Mouse (Mus musculus): ENCODE data around the gene Alg14. TPM values are rescaled to one million over a fixed set of nuclear protein-coding genes. Genes with fewer than 3 reads are reported as not detected.

Gene Alg14
- total RNA-seq, 4 experiments from 2014 or later, result 11.7 to 16.2 (median 14.8) TPM

DNA sequence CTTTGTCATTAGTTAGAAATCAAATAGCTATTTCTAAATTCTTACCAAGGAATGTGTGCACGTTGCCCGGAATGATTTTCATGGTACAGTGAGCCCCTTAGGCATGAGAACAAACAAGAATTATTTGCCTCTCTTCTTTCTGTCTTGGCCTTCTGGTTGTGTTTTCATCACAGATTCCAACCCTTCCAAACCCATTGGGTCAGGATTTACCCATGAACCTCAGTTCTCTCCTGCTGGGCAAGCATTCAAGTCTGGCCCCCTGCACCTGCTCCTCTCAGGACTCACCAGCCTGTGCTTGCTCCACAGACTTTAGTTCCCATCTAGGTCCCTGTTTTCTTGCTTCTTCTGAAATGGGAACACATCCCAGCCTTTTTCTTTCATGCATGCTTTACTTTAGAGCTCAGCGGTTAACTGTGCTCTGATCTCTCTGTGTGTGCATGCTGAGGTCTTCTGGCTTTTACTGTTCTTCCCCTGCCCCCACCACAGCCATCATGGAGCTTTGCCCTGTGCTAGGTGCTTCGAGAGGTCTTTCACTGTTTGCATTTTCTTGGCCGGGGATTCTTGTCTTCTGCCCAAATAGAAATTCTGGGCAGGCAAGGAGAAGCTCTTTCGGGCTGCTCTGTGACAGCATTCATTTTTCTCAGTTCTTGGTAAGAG lies 44.8 kb downstream of the Alg14 start:
- DNase-seq (ENCODE audit: low spot score in 2 of 2), result no peak

DNA sequence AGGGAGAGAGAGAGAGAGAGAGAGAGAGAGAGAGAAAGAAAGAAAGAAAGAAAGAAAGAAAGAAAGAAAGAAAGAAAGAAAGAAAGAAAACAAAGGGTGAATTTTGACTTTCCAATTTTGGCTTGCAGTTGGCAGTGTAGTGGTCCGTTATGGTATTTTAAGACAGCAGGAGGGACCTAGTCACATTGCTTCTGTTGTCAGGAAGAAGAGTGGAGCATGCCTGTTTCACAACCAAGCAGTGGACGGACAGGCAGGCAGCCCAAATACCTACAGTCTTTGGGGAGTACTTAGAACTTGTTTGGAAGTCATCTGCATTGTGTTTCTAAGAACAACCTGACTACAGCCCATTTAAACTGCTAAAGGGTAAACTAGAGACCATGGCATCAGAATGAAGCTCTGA lies 47.1 kb downstream of the Alg14 start:
- DNase-seq (ENCODE audit: low spot score in 2 of 2), result no peak

GRCm38 (mm10) chr3:121340321-121340761 lies 48.8 kb downstream of the Alg14 start:
- no peak for DNase-seq (ENCODE audit: low spot score in 2 of 2)

DNA sequence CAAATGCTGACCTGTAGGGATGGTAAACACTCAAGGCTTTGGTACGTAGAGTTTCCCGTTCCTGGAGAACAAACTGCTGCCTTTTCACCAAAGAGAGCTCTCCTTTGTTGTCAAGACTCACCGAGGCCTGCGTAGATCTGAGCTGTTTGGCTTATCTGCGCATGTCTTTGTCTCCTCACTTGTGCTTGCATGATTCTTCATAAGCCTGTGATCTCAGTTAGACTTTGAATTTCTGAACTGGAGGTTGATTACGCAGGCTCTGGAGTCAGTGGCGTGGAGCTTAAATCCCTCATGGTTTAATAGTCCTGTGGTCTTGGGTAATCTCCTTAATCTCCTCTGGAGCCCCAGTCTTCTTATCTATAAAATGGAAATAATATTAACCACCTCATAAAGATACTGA lies 51.7 kb downstream of the Alg14 start:
- no peak for DNase-seq (ENCODE audit: low spot score in 2 of 2)

- DNase-seq (ENCODE audit: low spot score in 2 of 2), result no peak
Measured at GRCm38 (mm10) chr3:121344056-121344945, 52.7 kb downstream of the Alg14 start.

GRCm38 (mm10) chr3:121344951-121345642 lies 53.5 kb downstream of the Alg14 start:
- DNase-seq (ENCODE audit: low spot score in 2 of 2), result no peak

GRCm38 (mm10) chr3:121345643-121346000 lies 54.0 kb downstream of the Alg14 start:
- no peak for DNase-seq (ENCODE audit: low spot score in 2 of 2)

GRCm38 (mm10) chr3:121346507-121347267 lies 55.1 kb downstream of the Alg14 start:
- no peak for DNase-seq (ENCODE audit: low spot score in 2 of 2)

DNA sequence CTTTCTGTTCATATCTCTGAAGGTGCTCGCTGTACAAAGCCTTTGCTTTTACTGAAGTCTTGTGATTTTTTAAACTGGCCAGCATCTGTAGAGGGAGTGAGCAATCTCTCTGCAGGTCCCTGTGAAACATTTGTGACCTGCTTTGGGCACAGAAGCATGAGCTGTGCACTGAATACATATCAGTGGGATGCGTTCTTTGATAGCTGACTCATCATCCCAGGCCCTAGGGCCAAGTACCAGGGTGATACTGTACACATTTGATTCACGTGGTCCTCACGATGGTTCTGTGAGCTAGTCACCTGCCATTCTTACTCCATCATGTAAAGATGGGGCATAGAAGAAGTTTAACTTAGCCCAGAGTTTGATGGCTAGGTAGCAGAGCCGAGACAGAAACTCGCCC lies 57.2 kb downstream of the Alg14 start:
- DNase-seq (ENCODE audit: low spot score in 2 of 2), result no peak

- no peak for DNase-seq (ENCODE audit: low spot score in 2 of 2)
Measured at GRCm38 (mm10) chr3:121349334-121350169, 58.0 kb downstream of the Alg14 start.

- no peak for DNase-seq (ENCODE audit: low spot score in 2 of 2)
Measured at GRCm38 (mm10) chr3:121351257-121351656, 59.7 kb downstream of the Alg14 start.

DNA sequence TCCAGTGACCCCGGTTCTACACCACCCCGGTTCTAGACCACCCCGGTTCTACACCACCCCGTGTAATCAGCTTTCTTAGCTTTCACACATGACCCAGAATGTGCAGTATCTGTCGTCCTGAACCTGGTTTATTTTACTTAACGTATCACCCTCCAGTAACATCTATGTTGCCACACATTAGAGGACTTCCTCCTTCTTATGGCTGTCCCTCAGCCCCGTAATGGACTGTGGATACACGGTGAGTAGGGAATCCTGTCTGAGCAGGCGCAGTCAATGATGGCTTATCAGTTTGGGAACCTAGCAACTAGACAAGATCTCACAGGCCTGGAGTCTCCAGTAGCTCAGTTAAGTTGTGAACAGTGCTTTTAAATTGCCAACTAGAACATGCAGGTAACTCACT lies 62.7 kb downstream of the Alg14 start:
- no peak for DNase-seq (ENCODE audit: low spot score in 2 of 2)

- DNase-seq (ENCODE audit: low spot score in 2 of 2), result no peak
Measured at GRCm38 (mm10) chr3:121354861-121355470, 63.4 kb downstream of the Alg14 start.

- DNase-seq (ENCODE audit: low spot score in 2 of 2), result no peak
Measured at GRCm38 (mm10) chr3:121355569-121355968, 64.0 kb downstream of the Alg14 start.

DNA sequence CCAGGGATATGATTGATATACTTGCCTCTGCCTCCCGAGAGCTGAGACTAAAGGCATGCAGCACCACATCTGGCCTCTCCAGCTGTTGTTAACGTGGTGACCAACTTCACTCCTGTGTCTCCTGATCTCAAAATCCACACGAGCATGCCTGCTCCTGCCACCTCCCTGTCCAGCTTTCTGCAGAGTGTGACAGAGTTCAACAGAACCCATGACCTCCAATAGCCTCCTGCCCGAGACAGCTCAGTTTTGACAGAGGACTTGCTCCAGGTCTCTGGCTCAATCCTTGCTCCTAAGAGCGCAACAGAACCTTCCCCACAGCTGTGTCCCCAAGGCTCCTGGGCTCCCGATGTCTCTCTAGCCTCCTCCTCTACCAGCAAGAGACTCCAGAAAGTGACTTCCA lies 64.5 kb downstream of the Alg14 start:
- no peak for DNase-seq (ENCODE audit: low spot score in 2 of 2)

GRCm38 (mm10) chr3:121357030-121357429 lies 65.5 kb downstream of the Alg14 start:
- no peak for DNase-seq (ENCODE audit: low spot score in 2 of 2)

DNA sequence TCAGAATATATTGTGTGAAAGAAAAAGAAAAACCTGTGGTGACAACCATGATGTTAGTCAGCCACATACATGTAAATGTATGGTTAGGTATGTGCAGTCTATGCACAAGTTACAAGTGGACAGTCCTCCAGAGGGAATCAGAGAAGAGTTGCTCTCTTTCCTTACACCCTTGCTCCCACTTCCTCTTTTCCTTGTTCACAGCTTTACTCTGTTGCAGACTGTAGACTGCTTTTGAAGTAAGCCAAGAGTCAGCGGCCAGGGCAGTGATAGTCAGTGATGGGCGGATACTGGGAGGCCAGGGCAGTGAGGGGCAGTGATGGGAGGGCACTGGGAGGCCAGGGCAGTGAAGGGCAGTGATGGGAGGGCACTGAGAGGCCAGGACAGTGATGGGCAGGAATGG lies 66.7 kb downstream of the Alg14 start:
- no peak for DNase-seq (ENCODE audit: low spot score in 2 of 2)

DNA sequence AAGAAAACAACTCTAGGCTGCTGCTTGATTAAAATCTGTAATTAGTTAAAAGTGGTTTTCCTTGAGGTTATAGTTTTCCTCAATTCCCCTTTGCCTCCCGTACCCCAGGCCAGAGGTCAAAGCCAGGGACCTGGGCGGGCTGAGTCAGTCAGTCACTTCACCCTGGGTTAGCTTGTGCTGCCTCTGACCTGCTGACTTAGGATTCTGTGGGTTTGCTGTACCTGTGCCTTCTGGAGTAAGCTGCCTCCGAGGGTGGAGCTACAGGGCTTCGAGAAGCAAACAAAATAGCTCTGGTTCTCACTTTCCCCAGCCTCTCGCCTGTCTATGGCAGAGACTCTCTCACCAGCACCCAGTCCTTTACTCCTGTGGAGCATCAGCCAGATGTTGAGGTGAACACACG lies 67.3 kb downstream of the Alg14 start:
- DNase-seq (ENCODE audit: low spot score in 2 of 2), result no peak

DNA sequence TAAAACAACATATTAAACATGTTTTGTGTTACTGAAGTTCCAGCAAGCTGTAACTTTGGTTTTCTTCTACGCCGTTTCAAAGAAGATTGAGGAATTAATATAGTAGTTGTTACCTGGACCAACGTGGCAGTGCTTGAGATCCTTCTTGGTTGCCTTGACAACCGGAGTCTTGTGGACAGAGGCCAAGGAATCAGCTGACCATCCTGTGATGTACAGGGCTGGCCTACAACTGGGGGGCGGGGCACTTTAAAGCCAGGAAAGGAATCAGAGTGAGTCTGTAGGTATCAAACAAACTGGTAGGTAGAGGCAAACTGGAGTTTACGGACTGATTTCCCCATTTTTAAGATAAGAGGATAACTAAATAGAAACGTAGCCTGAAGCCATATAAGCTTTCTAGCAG lies 67.7 kb downstream of the Alg14 start:
- no peak for DNase-seq (ENCODE audit: low spot score in 2 of 2)

DNA sequence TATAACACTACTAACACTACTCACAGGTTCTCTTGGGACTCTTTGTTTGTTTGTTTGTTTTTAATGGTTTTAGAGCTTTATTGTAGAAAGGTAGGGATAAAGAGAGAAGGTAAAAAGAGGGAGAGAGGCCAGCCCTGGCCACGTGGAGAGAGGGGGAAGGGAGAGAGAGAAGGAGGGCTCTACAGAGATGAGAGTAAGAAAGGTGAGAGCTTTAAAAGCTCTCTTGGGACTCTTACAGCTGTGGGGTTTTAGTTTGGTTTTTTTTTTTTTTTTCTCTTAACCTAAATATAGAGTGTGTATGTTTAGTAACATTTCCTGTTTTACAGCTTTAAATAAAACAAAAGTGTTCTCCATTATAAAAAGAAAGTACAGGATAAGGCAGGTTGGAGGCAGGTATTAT lies 70.4 kb downstream of the Alg14 start:
- DNase-seq (ENCODE audit: low spot score in 2 of 2), result no peak

Data from left cerebral cortex, adult 8-10 months (tissue).